Mouse (Mus musculus): Measurements from ENCODE around the gene Nfyb.

Gene Nfyb

GRCm38 (mm10) chr10:82763840-82764631 is at the start of gene Nfyb:
Nfyb (minus strand) TSS chr10:82764144.
- DNase-seq: peak; percentile 95 to 97

- DNase-seq: peak; percentile 84 to 85
Measured at GRCm38 (mm10) chr10:82811855-82812431, 48.0 kb upstream of the Nfyb start.

DNA sequence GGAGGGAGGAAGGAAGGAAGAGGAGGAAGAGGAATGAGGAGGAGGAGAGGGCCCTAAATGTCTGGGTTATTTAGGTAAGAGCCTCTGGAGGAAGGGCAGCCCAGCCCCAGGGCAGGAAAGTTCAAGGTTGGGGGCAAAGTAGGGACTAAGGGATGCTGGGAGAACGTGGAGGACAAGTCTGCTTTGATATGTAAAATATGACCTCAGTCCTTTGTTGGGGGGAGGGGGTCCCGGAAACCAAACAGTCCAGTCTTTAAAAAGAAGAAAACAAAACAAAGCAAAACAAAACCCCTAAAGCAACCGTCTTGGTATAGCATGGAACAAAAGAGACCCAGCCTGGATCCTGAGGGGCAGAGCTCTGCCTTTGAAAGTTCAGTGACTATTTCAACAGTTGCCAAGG is 45.4 kb upstream of the Nfyb start:
- no peak for DNase-seq

GRCm38 (mm10) chr10:82808891-82809290 is 44.9 kb upstream of the Nfyb start:
- DNase-seq: no peak

- DNase-seq: no peak
Measured at GRCm38 (mm10) chr10:82808155-82808554, 44.2 kb upstream of the Nfyb start.

DNA sequence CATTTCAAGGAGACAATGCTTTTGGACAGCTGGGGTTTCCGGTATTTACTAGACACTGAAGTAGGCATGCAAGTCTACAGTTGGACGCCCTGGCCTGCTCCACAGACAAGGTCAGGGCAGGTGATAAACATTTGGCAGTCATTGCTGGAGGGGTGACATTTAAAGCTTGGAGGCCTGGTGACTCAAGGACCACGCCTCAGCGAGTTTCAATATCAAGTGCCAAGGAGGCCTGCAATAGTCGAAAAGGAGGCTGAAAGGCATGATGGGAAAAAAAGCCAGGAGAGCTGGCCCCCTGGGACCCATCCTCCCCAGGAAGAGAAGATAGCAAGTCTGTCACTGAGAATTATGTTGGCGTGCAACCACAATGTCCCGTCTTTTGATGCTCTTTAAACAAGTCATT is 43.3 kb upstream of the Nfyb start:
- DNase-seq: no peak

GRCm38 (mm10) chr10:82806414-82806813 is 42.5 kb upstream of the Nfyb start:
- no peak for DNase-seq

- no peak for DNase-seq
Measured at GRCm38 (mm10) chr10:82805111-82805510, 41.2 kb upstream of the Nfyb start.

GRCm38 (mm10) chr10:82804396-82804795 is 40.5 kb upstream of the Nfyb start:
- no peak for DNase-seq

- no peak for DNase-seq
Measured at GRCm38 (mm10) chr10:82800094-82800493, 36.1 kb upstream of the Nfyb start.

DNA sequence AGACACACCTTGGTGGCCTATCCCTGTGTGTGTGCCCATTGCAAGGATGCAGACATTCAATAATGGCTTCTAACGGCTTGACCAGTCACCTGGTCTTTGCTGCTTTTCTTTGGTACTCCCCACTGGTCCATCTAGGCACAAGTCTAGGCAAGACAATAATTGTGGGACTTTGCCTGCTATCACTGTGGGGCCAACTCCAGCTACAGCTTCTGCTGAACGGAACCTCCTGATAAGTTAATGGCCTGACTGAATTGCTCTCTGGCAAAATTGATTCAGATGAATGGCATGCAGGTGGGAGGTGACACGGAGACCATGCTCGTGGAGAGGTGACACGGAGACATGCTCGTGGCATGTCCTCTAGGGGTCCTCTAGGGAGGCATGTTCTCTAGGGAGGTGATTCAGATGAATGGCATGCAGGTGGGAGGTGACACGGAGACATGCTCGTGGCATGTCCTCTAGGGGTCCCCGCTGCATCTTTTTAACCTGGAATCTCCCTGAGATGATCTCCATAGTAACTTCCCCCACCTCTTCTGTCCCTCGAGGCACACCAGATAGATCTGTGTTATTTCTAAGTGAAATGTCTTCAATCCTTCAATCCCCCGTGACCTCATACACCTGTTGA is 34.5 kb upstream of the Nfyb start:
- DNase-seq: peak in 1 of 2 experiments; percentile 45

GRCm38 (mm10) chr10:82797119-82797491 is 33.2 kb upstream of the Nfyb start:
- DNase-seq: peak; percentile 17 to 19

GRCm38 (mm10) chr10:82796471-82797118 is 32.7 kb upstream of the Nfyb start:
- peak; percentile 33 to 35 for DNase-seq

GRCm38 (mm10) chr10:82795767-82796166 is 31.8 kb upstream of the Nfyb start:
- peak; percentile 12 to 23 for DNase-seq

- DNase-seq: peak; percentile 44 to 57
Measured at GRCm38 (mm10) chr10:82795071-82795731, 31.3 kb upstream of the Nfyb start.

GRCm38 (mm10) chr10:82792311-82792710 is 28.4 kb upstream of the Nfyb start:
- no peak for DNase-seq

GRCm38 (mm10) chr10:82791713-82792112 is 27.8 kb upstream of the Nfyb start:
- no peak for DNase-seq

DNA sequence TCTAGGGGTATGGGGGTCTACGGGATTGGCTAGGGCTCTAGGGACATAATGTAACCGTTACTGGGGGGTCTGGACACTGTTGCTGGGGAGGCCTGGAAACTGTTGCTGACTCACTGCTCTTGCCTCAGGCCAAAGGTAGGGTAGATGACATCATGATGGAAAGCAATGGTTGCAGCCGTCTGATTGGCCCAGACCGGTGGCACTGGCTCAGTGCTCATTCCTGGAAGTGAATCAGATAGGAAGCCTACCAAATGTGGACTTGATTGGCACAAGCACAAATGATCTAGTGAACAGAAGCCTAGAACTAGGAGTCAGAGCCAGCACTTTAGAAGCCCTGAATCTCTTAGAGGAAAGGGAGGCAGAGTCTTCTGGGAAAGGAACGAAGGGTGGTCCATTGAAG is 26.6 kb upstream of the Nfyb start:
- no peak for DNase-seq

DNA sequence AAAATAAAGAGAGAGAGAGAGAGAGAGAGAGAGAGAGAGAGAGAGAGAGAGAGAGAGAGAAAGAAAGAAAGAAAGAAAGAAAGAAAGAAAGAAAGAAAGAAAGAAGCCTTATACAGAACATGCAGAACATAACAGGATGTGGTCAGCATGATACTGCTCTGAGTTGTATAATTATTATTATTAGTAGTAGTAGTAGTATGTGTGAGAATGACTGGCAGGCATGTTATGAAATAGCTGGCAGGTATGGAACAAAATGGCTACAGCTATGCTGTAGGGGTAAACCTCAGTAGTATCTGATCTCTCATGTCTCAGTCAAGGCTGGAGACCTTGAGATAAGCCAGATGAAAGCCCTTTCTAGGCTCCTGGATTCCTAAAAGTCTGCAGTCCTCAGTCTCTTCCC is 25.2 kb upstream of the Nfyb start:
- DNase-seq: no peak

GRCm38 (mm10) chr10:82782472-82782871 is 18.5 kb upstream of the Nfyb start:
- no peak for DNase-seq

GRCm38 (mm10) chr10:82780816-82781215 is 16.9 kb upstream of the Nfyb start:
- DNase-seq: no peak

- DNase-seq: no peak
Measured at GRCm38 (mm10) chr10:82780322-82780721, 16.4 kb upstream of the Nfyb start.

- no peak for DNase-seq
Measured at GRCm38 (mm10) chr10:82779831-82780230, 15.9 kb upstream of the Nfyb start.
